Mouse (Mus musculus) retina, adult 2 months (tissue): ENCODE results near the gene Pram1.

Experiments
- DNase-seq: peaks from one replicate; pipeline ENCODE4 v3.0.0-alpha.2; 2012; ENCODE audit warnings: low read depth, low spot score

Pram1 gene

GRCm38 (mm10) chr17:33669681-33670080, 31.8 kb downstream of the Pram1 start:
- DNase-seq = no peak

GRCm38 (mm10) chr17:33673837-33674236, 36.0 kb downstream of the Pram1 start:
- no peak for DNase-seq

- DNase-seq = no peak
These were observed 37.6 kb downstream of the Pram1 start for GRCm38 (mm10) chr17:33675452-33675851.

GRCm38 (mm10) chr17:33676086-33676485, 38.2 kb downstream of the Pram1 start:
- no peak for DNase-seq

GRCm38 (mm10) chr17:33678771-33679170, 40.9 kb downstream of the Pram1 start:
- DNase-seq = no peak

GRCm38 (mm10) chr17:33681767-33682166, 43.9 kb downstream of the Pram1 start:
- DNase-seq = no peak

- DNase-seq = no peak
These were observed 46.9 kb downstream of the Pram1 start for GRCm38 (mm10) chr17:33684671-33685231.

- peak; percentile 88 for DNase-seq
These were observed 47.4 kb downstream of the Pram1 start for GRCm38 (mm10) chr17:33685249-33685653.

GRCm38 (mm10) chr17:33686760-33687159, 48.9 kb downstream of the Pram1 start, which contains the start of gene Hnrnpm:
Gene Hnrnpm (minus strand): TSS chr17:33686860.
- DNase-seq = no peak
